Mouse (Mus musculus): ENCODE results near the gene Eef1akmt2. TPM values are rescaled to one million over a fixed set of nuclear protein-coding genes. Genes with fewer than 3 reads are reported as not detected.

Eef1akmt2 gene
- polyA plus RNA-seq, 1 experiment from 2014 or later: 37.8 TPM

- H3K9me3 ChIP-seq (ENCODE audit: control insufficient read depth): no peaks in the 10 kb centered on the region
- WGBS: 59% methylated on average over 14 of the region's 14 CpGs
- H3K27ac ChIP-seq (ENCODE audit: low read depth, low read length): peak overlapping the region; percentile 42; the same call in 1 of the 2 replicates
- H3K36me3 ChIP-seq (ENCODE audit: control insufficient read depth, insufficient read depth): no peaks in the 10 kb centered on the region
- H3K4me3 ChIP-seq (ENCODE audit: low read depth, low read length): no peak overlapping the region
- peaks cover 36% of the 10 kb centered on the region for H3K4me1 ChIP-seq (replicated peaks; ENCODE audit: control insufficient read depth, insufficient read depth, low read length)
- H3K4me2 ChIP-seq (replicated peaks; ENCODE audit: low read depth): peak overlapping the region; percentile 14; the same call in 1 of the 2 replicates
- peak; percentile 48 for ATAC-seq
- H3K9ac ChIP-seq (ENCODE audit: low read depth, low read length): no peak overlapping the region
- TF ChIP-seq CTCF (IDR thresholded peaks at IDR 0.05; ENCODE audit: low read depth): no peak
- H3K27me3 ChIP-seq (replicated peaks; ENCODE audit: control insufficient read depth, insufficient read depth, low read length): no peaks in the 10 kb centered on the region
Measured at GRCm38 (mm10) chr7:132790447-132791219, 61.8 kb downstream of the Eef1akmt2 start.

- Histone ChIP-seq H3K4me3 (ENCODE audit: low read depth, low read length) (no peak overlapping the region), H3K9ac (ENCODE audit: low read depth, low read length) (no peak overlapping the region), H3K27me3 (replicated peaks; ENCODE audit: control insufficient read depth, insufficient read depth, low read length) (no peaks in the 10 kb centered on the region), H3K9me3 (ENCODE audit: control insufficient read depth) (no peaks in the 10 kb centered on the region), H3K4me2 (replicated peaks; ENCODE audit: low read depth) (no peak overlapping the region), H3K36me3 (ENCODE audit: control insufficient read depth, insufficient read depth) (no peaks in the 10 kb centered on the region), H3K27ac (ENCODE audit: low read depth, low read length) (no peak overlapping the region), H3K4me1 (replicated peaks; ENCODE audit: control insufficient read depth, insufficient read depth, low read length) (peaks cover 35% of the 10 kb centered on the region)
- no peak for ATAC-seq
- no peak for TF ChIP-seq CTCF (IDR thresholded peaks at IDR 0.05; ENCODE audit: low read depth)
- 94% methylated on average over 13 of the region's 13 CpGs for WGBS
Measured at GRCm38 (mm10) chr7:132788826-132789225, 63.6 kb downstream of the Eef1akmt2 start.

GRCm38 (mm10) chr7:132787496-132788190, 64.8 kb downstream of the Eef1akmt2 start:
- H3K4me2 ChIP-seq (replicated peaks; ENCODE audit: low read depth): no peak overlapping the region
- H3K9ac ChIP-seq (ENCODE audit: low read depth, low read length): no peak overlapping the region
- TF ChIP-seq CTCF (IDR thresholded peaks at IDR 0.05; ENCODE audit: low read depth): no peak
- H3K27ac ChIP-seq (ENCODE audit: low read depth, low read length): peak overlapping the region; percentile 78
- no peaks in the 10 kb centered on the region for H3K9me3 ChIP-seq (ENCODE audit: control insufficient read depth)
- no peak overlapping the region for H3K4me3 ChIP-seq (ENCODE audit: low read depth, low read length)
- no peaks in the 10 kb centered on the region for H3K36me3 ChIP-seq (ENCODE audit: control insufficient read depth, insufficient read depth)
- peaks cover 25% of the 10 kb centered on the region for H3K4me1 ChIP-seq (replicated peaks; ENCODE audit: control insufficient read depth, insufficient read depth, low read length)
- ATAC-seq: no peak
- WGBS: 78% methylated on average over 4 of the region's 4 CpGs
- H3K27me3 ChIP-seq (replicated peaks; ENCODE audit: control insufficient read depth, insufficient read depth, low read length): no peaks in the 10 kb centered on the region

GRCm38 (mm10) chr7:132787022-132787421, 65.5 kb downstream of the Eef1akmt2 start:
- peak; percentile 52; the same call in 1 of the 2 replicates for ATAC-seq
- Histone ChIP-seq H3K27ac (ENCODE audit: low read depth, low read length) (peak overlapping the region; percentile 78), H3K27me3 (replicated peaks; ENCODE audit: control insufficient read depth, insufficient read depth, low read length) (no peaks in the 10 kb centered on the region), H3K9me3 (ENCODE audit: control insufficient read depth) (no peaks in the 10 kb centered on the region), H3K4me2 (replicated peaks; ENCODE audit: low read depth) (no peak overlapping the region), H3K4me3 (ENCODE audit: low read depth, low read length) (no peak overlapping the region), H3K36me3 (ENCODE audit: control insufficient read depth, insufficient read depth) (no peaks in the 10 kb centered on the region), H3K4me1 (replicated peaks; ENCODE audit: control insufficient read depth, insufficient read depth, low read length) (peaks cover 28% of the 10 kb centered on the region), H3K9ac (ENCODE audit: low read depth, low read length) (peak overlapping the region; percentile 31; the same call in 1 of the 2 replicates)
- 50% methylated on average over 4 of the region's 4 CpGs for WGBS
- no peak for TF ChIP-seq CTCF (IDR thresholded peaks at IDR 0.05; ENCODE audit: low read depth)

- no peak overlapping the region for H3K4me2 ChIP-seq (replicated peaks; ENCODE audit: low read depth)
- ATAC-seq: no peak
- H3K4me1 ChIP-seq (replicated peaks; ENCODE audit: control insufficient read depth, insufficient read depth, low read length): peaks cover 33% of the 10 kb centered on the region
- H3K9me3 ChIP-seq (ENCODE audit: control insufficient read depth): no peaks in the 10 kb centered on the region
- peak overlapping the region; percentile 78 for H3K27ac ChIP-seq (ENCODE audit: low read depth, low read length)
- H3K36me3 ChIP-seq (ENCODE audit: control insufficient read depth, insufficient read depth): no peaks in the 10 kb centered on the region
- peak overlapping the region; percentile 31; the same call in 1 of the 2 replicates for H3K9ac ChIP-seq (ENCODE audit: low read depth, low read length)
- no peaks in the 10 kb centered on the region for H3K27me3 ChIP-seq (replicated peaks; ENCODE audit: control insufficient read depth, insufficient read depth, low read length)
- H3K4me3 ChIP-seq (ENCODE audit: low read depth, low read length): no peak overlapping the region
- TF ChIP-seq CTCF (IDR thresholded peaks at IDR 0.05; ENCODE audit: low read depth): no peak
- 22% methylated on average over 4 of the region's 4 CpGs for WGBS
Measured at GRCm38 (mm10) chr7:132786522-132786921, 66.0 kb downstream of the Eef1akmt2 start.

- Histone ChIP-seq H3K27me3 (replicated peaks; ENCODE audit: control insufficient read depth, insufficient read depth, low read length) (no peaks in the 10 kb centered on the region), H3K27ac (ENCODE audit: low read depth, low read length) (peak overlapping the region; percentile 78; the same call in 1 of the 2 replicates), H3K4me1 (replicated peaks; ENCODE audit: control insufficient read depth, insufficient read depth, low read length) (peaks cover 37% of the 10 kb centered on the region), H3K9me3 (ENCODE audit: control insufficient read depth) (no peaks in the 10 kb centered on the region), H3K9ac (ENCODE audit: low read depth, low read length) (no peak overlapping the region), H3K4me3 (ENCODE audit: low read depth, low read length) (no peak overlapping the region), H3K36me3 (ENCODE audit: control insufficient read depth, insufficient read depth) (no peaks in the 10 kb centered on the region), H3K4me2 (replicated peaks; ENCODE audit: low read depth) (no peak overlapping the region; the same call in 1 of the 2 replicates)
- ATAC-seq: peak; percentile 40; the same call in 1 of the 2 replicates
- no peak for TF ChIP-seq CTCF (IDR thresholded peaks at IDR 0.05; ENCODE audit: low read depth)
- 14% methylated on average over 7 of the region's 7 CpGs for WGBS
Measured at GRCm38 (mm10) chr7:132786011-132786410, 66.5 kb downstream of the Eef1akmt2 start.

Data from intestine, postnatal 0 days (tissue).